Mouse (Mus musculus): ENCODE measurements around the gene Rufy2.

DNA sequence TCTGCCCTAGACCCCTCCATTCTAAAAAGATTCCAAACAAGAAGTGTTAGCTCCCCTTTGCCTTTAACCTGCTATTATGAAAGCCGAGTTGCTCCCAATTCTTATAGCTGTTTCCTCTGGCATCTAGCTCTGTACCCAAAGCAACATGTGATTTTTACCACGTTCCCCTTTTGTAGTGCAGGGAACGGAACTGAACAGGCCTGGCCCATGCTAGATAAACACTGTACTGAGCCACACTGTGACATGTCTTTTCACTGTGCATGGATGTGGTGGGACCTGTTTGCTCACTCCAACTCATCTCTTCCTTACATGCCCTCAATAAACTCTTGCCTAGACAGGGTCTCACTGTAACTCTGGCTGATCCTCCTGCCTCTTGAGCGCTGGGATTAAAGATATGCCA lies 30.2 kb downstream of the Rufy2 start:
- TF ChIP-seq CTCF (IDR thresholded peaks at IDR 0.05; ENCODE audit: low read depth) = no peak
- no peak for TF ChIP-seq EP300 (IDR thresholded peaks at IDR 0.05; ENCODE audit: low read depth)
